Mouse (Mus musculus): Measurements from ENCODE around the gene Gstm4. TPM values are rescaled to one million over a fixed set of nuclear protein-coding genes. Genes with fewer than 3 reads are reported as not detected.
A peak's percentile ranks its signal among the peaks of the same experiment; 100 is the strongest.
"Not testable (repeated sequence)": the region's sequence is repeated elsewhere in the genome, so short reads cannot be mapped to it uniquely, and the experiment has no call there.

Gene Gstm4
- polyA plus RNA-seq, 1 experiment = 8.3 TPM

DNA sequence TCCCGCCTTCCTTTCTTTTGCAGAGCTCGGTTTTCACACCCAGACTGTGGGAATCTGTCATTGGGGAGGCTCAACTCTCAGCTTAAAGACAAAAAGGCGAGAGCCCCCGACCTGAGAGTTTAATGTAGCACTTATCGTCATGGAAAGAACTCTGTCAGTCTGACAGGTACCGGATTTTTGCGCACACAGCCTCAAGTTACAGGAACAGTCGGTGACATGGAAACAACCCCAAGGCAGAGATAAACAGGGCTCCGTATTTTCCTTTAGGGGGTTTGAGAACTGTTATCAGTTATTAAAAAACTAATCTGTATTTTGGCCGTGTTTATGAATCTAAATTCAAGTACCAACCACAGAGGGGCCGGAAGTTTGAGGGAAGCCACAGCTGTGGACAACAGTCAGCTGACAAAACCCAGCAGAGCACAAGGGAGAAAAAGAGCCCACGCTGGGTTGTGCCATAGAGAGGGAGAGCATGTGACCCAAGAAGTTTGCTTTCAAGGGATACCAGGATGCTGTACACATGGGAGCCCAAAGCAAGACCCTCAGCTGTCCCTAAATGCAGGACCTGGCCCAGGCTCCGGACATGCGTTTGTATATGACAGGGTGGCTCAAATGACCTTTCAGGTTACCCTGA lies 26.4 kb downstream of the Gstm4 start:
- Histone ChIP-seq H3K4me3 (replicated peaks; ENCODE audit: control insufficient read depth, low read depth, low read length) (peak overlapping the region; percentile 59), H3K4me1 (ENCODE audit: control insufficient read depth, insufficient read depth, low read length) (peaks cover 6% of the 10 kb centered on the region; the same call in 1 of the 2 replicates), H3K27ac (ENCODE audit: control insufficient read depth, insufficient read depth, low read depth, low read length, poor library complexity) (peak overlapping the region; percentile 76)
- 7% methylated on average over 14 of the region's 14 CpGs for whole genome bisulfite sequencing
- TF ChIP-seq POLR2A (IDR thresholded peaks at IDR 0.05; ENCODE audit: borderline replicate concordance, control insufficient read depth, low read depth, low read length) = no peak
- TF ChIP-seq CTCF (IDR thresholded peaks at IDR 0.05; ENCODE audit: control insufficient read depth, insufficient read depth, low read length) = no peak

DNA sequence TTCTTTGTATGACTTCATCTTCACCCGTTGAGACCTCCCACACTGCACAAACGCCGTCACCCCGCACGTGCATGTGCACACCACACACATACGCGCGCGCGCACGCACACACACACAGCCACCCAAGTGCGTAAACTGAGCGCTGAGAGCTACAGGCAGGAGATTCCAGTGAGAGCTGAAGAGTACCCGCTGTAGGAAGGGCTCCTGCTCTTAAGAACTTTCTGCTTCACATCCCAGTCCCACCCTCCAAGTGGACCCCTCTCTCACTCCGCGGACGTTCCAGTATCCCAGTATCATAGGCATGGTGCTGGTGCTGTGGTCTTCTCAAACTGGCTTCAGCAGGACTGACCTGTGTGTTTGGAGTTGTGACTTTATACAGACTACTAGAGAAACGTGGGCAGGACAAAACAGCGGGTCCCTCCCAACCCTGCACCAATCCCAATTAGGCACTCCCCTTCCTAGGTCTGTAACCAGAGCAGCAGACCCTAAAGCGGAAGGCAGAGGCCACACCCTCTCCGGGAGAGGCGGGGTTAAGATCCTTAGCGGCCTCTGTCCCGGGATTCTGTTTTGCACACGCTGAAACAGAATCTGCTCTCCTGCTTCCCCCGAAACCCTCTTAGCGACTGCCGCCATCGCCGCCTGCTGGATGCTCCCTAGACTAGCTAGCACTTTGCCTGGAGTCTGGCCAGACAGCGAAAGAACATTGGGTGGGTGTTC lies 27.1 kb downstream of the Gstm4 start, which contains the start of gene Gstm1:
Gene Gstm1, minus strand, starts transcription at position 501 of the 717 bp plus-strand sequence.
- Histone ChIP-seq H3K4me1 (ENCODE audit: control insufficient read depth, insufficient read depth, low read length) (peaks cover 6% of the 10 kb centered on the region; the same call in 1 of the 2 replicates), H3K27ac (ENCODE audit: control insufficient read depth, insufficient read depth, low read depth, low read length, poor library complexity) (peak within 1 kb of the TSS; percentile 76), H3K4me3 (replicated peaks; ENCODE audit: control insufficient read depth, low read depth, low read length) (peak within 1 kb of the TSS; percentile 59)
- under 1% methylated on average over 31 of the region's 31 CpGs for WGBS
- TF ChIP-seq CTCF (IDR thresholded peaks at IDR 0.05; ENCODE audit: control insufficient read depth, insufficient read depth, low read length) (peak; percentile 76), POLR2A (IDR thresholded peaks at IDR 0.05; ENCODE audit: borderline replicate concordance, control insufficient read depth, low read depth, low read length) (no peak)

DNA sequence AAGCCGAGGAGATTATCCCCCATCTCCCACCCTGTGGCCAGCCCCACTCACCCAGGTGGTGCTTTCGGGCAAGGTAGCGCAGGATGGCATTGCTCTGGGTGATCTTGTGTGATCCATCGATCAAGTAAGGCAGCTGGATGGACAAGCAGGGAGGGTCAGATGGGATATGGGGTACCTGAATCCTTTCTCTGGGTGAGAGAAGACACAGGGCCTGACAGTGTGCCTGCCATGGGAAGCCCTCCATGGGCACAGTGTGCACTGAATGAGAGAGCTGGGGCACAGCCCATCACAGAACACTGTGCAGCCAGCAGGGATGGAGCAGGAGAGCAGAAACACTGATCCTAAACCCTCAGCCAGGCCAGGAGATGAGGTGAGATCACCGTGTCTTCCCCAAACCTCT lies 28.2 kb downstream of the Gstm4 start:
- not testable (repeated sequence) for H3K4me3 ChIP-seq (replicated peaks; ENCODE audit: control insufficient read depth, low read depth, low read length); H3K4me1 ChIP-seq (ENCODE audit: control insufficient read depth, insufficient read depth, low read length); H3K27ac ChIP-seq (ENCODE audit: control insufficient read depth, insufficient read depth, low read depth, low read length, poor library complexity)
- 74% methylated on average over 5 of the region's 5 CpGs for WGBS

DNA sequence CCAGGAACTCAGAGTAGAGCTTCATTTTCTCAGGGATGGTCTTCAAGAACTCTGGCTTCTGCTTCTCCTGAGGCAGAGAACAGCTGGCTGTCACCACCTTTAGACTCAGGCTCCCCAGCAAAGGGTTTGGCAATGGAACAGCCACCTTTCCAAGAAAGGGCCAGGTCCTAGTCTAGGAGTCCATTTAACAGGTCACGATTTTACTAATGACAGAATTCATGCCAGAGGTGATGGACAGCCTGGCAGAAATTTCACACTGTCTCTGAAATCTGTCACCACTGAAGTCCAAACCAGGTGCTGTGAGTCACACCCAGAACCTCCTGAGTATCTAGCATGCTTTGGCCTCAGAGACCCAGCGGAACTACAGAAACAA lies 29.7 kb downstream of the Gstm4 start:
- WGBS = 92% methylated on average over 2 of the region's 2 CpGs
- TF ChIP-seq POLR2A (IDR thresholded peaks at IDR 0.05; ENCODE audit: borderline replicate concordance, control insufficient read depth, low read depth, low read length) (no peak), CTCF (IDR thresholded peaks at IDR 0.05; ENCODE audit: control insufficient read depth, insufficient read depth, low read length) (no peak)
- peaks cover 5% of the 10 kb centered on the region; the same call in 1 of the 2 replicates for H3K4me1 ChIP-seq (ENCODE audit: control insufficient read depth, insufficient read depth, low read length)

DNA sequence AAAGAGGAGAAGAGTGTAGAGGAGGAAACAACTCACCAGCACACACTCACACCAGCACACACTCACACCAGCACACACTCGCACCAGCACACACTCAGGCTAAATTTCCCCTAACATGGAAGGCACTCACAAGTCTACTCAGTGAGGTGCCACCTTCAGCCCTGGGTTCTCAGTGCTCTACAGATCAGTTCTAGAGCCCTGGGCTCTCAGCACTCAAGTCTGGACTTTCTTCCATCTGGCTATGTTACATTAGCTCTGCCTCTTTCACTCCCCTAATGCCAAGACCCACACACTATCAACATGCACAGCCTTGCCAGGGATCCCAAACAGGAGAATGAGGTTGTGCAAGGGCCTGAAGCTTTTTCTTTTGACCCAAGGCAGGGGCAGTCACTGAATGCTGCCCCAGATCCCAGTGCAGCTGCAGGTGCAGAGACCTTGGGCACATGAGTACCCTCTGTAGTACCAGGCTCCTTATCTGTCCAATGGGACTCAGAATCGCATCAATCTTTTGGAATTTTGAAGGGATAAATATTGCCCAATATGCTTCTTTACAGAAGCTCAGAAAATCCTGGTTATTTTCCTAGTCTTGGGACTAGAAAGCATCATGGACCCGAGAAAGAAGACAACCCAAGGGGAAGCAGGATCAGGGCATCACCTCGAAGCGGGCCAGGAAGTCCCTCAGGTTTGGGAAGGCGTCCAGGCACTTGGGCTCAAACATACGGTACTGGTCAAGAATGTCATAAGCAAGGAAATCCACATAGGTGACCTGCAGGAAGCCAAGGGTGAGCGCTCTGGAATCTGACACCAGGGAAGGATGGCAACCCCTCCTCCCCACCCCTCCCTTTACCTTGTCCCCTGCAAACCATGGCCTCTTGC lies 30.4 kb downstream of the Gstm4 start:
- Histone ChIP-seq H3K27ac (ENCODE audit: control insufficient read depth, insufficient read depth, low read depth, low read length, poor library complexity) (no peak overlapping the region), H3K4me1 (ENCODE audit: control insufficient read depth, insufficient read depth, low read length) (peaks cover 5% of the 10 kb centered on the region; the same call in 1 of the 2 replicates), H3K4me3 (replicated peaks; ENCODE audit: control insufficient read depth, low read depth, low read length) (no peak overlapping the region)
- WGBS = 64% methylated on average over 8 of the region's 8 CpGs
- TF ChIP-seq POLR2A (IDR thresholded peaks at IDR 0.05; ENCODE audit: borderline replicate concordance, control insufficient read depth, low read depth, low read length) (no peak), CTCF (IDR thresholded peaks at IDR 0.05; ENCODE audit: control insufficient read depth, insufficient read depth, low read length) (no peak)

More for the DNA sequence above, 29.7 kb downstream of the Gstm4 start:
- Histone ChIP-seq H3K4me3 (replicated peaks; ENCODE audit: control insufficient read depth, low read depth, low read length) (no peak overlapping the region), H3K27ac (ENCODE audit: control insufficient read depth, insufficient read depth, low read depth, low read length, poor library complexity) (no peak overlapping the region)

DNA sequence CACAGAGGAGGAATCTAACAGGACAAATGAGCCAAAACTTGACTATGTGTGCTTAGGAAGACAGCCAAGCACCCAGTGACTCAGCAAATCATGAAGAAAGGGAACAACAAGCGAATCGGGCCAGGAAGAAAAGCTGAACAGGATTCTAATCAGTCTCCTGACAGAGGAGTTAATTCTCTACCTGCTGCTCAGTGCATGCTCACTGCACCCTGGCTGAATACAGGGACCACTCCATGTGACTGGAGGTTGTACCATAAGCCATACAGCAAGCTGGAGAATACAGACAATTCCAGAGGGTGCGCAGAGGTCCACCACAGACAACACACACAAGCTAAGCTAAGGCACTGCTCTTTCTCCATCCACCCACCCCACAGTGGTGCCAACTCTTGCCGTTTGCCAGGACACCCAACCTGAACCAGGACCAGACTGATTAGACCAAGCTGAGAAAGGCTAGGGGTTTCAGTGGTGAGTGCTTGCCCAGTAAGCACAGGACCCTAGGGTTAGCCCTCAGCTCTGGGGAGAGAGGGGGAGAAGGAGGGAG lies 31.3 kb downstream of the Gstm4 start:
- Histone ChIP-seq H3K4me1 (ENCODE audit: control insufficient read depth, insufficient read depth, low read length) (peaks cover 2% of the 10 kb centered on the region; the same call in 1 of the 2 replicates), H3K27ac (ENCODE audit: control insufficient read depth, insufficient read depth, low read depth, low read length, poor library complexity) (no peak overlapping the region), H3K4me3 (replicated peaks; ENCODE audit: control insufficient read depth, low read depth, low read length) (no peak overlapping the region)
- TF ChIP-seq POLR2A (IDR thresholded peaks at IDR 0.05; ENCODE audit: borderline replicate concordance, control insufficient read depth, low read depth, low read length) = no peak
- no peak for TF ChIP-seq CTCF (IDR thresholded peaks at IDR 0.05; ENCODE audit: control insufficient read depth, insufficient read depth, low read length)
- 25% methylated on average over 4 of the region's 4 CpGs for WGBS

DNA sequence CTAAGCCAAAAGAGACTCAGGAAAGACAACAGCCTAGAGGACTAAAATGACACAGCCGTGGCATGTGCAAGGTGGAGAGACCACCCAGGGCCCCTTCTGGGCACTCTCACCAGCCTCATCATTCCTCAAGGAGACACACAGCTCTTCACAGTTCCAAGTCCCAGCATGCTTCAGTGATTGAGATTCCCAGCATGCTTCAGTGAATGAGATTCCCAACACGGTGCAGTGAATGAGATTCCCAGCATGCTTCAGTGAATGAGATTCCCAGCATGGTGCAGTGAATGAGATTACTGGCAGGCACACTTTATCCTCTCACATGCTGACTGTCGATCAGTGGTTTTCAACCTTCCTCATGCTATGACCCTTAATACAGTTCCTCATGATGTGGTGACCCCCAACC lies 33.1 kb downstream of the Gstm4 start:
- Histone ChIP-seq H3K27ac (ENCODE audit: control insufficient read depth, insufficient read depth, low read depth, low read length, poor library complexity) (no peak overlapping the region), H3K4me3 (replicated peaks; ENCODE audit: control insufficient read depth, low read depth, low read length) (no peak overlapping the region), H3K4me1 (ENCODE audit: control insufficient read depth, insufficient read depth, low read length) (peaks cover 2% of the 10 kb centered on the region; the same call in 1 of the 2 replicates)
- no peak for TF ChIP-seq POLR2A (IDR thresholded peaks at IDR 0.05; ENCODE audit: borderline replicate concordance, control insufficient read depth, low read depth, low read length)
- no peak for TF ChIP-seq CTCF (IDR thresholded peaks at IDR 0.05; ENCODE audit: control insufficient read depth, insufficient read depth, low read length)
- WGBS = 78% methylated on average over 3 of the region's 3 CpGs

DNA sequence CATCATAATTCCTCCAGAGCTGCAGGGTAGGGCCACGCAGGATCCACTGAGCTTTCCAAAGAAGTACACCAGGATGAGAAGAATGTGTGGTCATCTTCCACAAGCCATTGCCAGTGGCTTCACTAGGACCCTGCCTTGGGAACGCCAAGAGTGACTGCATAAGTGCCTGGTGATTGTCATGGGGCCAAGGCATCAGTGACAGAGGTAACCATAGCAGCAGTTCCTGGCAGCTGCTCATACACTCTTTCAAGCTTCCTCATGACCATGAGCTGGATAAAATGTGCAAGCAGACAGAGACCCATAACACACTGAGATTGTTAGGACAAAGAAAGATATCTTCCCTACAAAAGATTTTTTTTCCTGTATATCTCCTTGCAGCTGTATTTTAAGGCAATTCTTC lies 34.4 kb downstream of the Gstm4 start:
- Histone ChIP-seq H3K4me3 (replicated peaks; ENCODE audit: control insufficient read depth, low read depth, low read length) (no peak overlapping the region), H3K4me1 (ENCODE audit: control insufficient read depth, insufficient read depth, low read length) (peaks cover 2% of the 10 kb centered on the region; the same call in 1 of the 2 replicates), H3K27ac (ENCODE audit: control insufficient read depth, insufficient read depth, low read depth, low read length, poor library complexity) (no peak overlapping the region)
- WGBS = 54% methylated on average over 2 of the region's 2 CpGs
- TF ChIP-seq CTCF (IDR thresholded peaks at IDR 0.05; ENCODE audit: control insufficient read depth, insufficient read depth, low read length) (no peak), POLR2A (IDR thresholded peaks at IDR 0.05; ENCODE audit: borderline replicate concordance, control insufficient read depth, low read depth, low read length) (no peak)
